Mouse (Mus musculus) liver, postnatal 0 days (tissue): Measurements from ENCODE around the gene Spaca7.

ENCODE experiments used
- CTCF ChIP-seq: sonication (generic); IDR thresholded peaks from 2 replicates; pipeline ENCODE4 v1.5.1; 2016; ENCODE audit warnings: antibody characterized with exemption, low read depth
- EP300 ChIP-seq: IDR thresholded peaks from 2 replicates; pipeline ENCODE4 v1.6.1; 2016; ENCODE audit warnings: antibody characterized with exemption, low read depth, mild to moderate bottlenecking

GRCm38 (mm10) chr8:12621550-12622222, 48.9 kb downstream of the Spaca7 start:
- TF ChIP-seq CTCF: no peak
- TF ChIP-seq EP300: no peak
